Mouse (Mus musculus): ENCODE results near the gene Arhgap31. TPM values are rescaled to one million over a fixed set of nuclear protein-coding genes. Genes with fewer than 3 reads are reported as not detected.

Arhgap31 gene
- total and polyA plus RNA-seq, 3 experiments: 0.01 to 0.04 TPM; not detected in 1

GRCm38 (mm10) chr16:38703501-38703900 lies 9.6 kb downstream of the Arhgap31 start:
- H3K79me2 ChIP-seq (ENCODE audit: control insufficient read depth, insufficient read depth, low read length, poor library complexity): no peaks in the 10 kb centered on the region
- H3K27ac ChIP-seq (ENCODE audit: control insufficient read depth, low read depth, low read length): no peak overlapping the region
- H3K27me3 ChIP-seq (ENCODE audit: control insufficient read depth in 1 of 2, insufficient read depth in 2 of 2, low read length in 2 of 2): 0 out of 4 replicates have a peak, but pooled peaks cover 0 to 2% of the 10 kb centered on the region in 2 experiments
- H3K9ac ChIP-seq (ENCODE audit: control insufficient read depth, low read depth, low read length, poor library complexity, severe bottlenecking): no peak overlapping the region
- H3K4me3 ChIP-seq (ENCODE audit: control insufficient read depth in 1 of 2, insufficient read depth in 1 of 2, low read depth in 2 of 2, low read length in 2 of 2): no peak overlapping the region
- H3K36me3 ChIP-seq (ENCODE audit: control insufficient read depth in 1 of 2, insufficient read depth in 2 of 2, low read length in 2 of 2): no peaks in the 10 kb centered on the region
- TF ChIP-seq NRF1 (IDR thresholded peaks at IDR 0.05; ENCODE audit: insufficient read depth, low read depth, low read length, poor library complexity, severe bottlenecking) (no peak), GABPA (IDR thresholded peaks at IDR 0.05; ENCODE audit: low read depth, low read length) (no peak), GATA1 (IDR thresholded peaks at IDR 0.05; ENCODE audit: low read depth, low read length) (no peak), MYC (IDR thresholded peaks at IDR 0.05; ENCODE audit: low read depth, low read length) (no peak), MYB (IDR thresholded peaks at IDR 0.05; ENCODE audit: low read depth, low read length) (no peak)
- no peaks in the 10 kb centered on the region for H3K4me1 ChIP-seq (ENCODE audit: control insufficient read depth in 1 of 2, insufficient read depth in 2 of 2, low read length in 2 of 2)
- no peak for DNase-seq (ENCODE audit: low read depth, low spot score)
- H3K9me3 ChIP-seq (replicated peaks; ENCODE audit: insufficient read depth, low read length): no peaks in the 10 kb centered on the region

- Histone ChIP-seq H3K9ac (ENCODE audit: control insufficient read depth, low read depth, low read length, poor library complexity, severe bottlenecking) (no peak overlapping the region), H3K4me1 (ENCODE audit: control insufficient read depth in 1 of 2, insufficient read depth in 2 of 2, low read length in 2 of 2) (no peaks in the 10 kb centered on the region), H3K36me3 (ENCODE audit: control insufficient read depth in 1 of 2, insufficient read depth in 2 of 2, low read length in 2 of 2) (no peaks in the 10 kb centered on the region), H3K4me3 (ENCODE audit: control insufficient read depth in 1 of 2, insufficient read depth in 1 of 2, low read depth in 2 of 2, low read length in 2 of 2) (no peak overlapping the region), H3K9me3 (replicated peaks; ENCODE audit: insufficient read depth, low read length) (no peaks in the 10 kb centered on the region), H3K79me2 (ENCODE audit: control insufficient read depth, insufficient read depth, low read length, poor library complexity) (no peaks in the 10 kb centered on the region), H3K27ac (ENCODE audit: control insufficient read depth, low read depth, low read length) (no peak overlapping the region), H3K27me3 (ENCODE audit: control insufficient read depth in 1 of 2, insufficient read depth in 2 of 2, low read length in 2 of 2) (peaks cover 0 to 2% of the 10 kb centered on the region in 2 experiments; a peak in 1 of 4 replicates)
- no peak for DNase-seq (ENCODE audit: low read depth, low spot score)
- TF ChIP-seq MAFK (IDR thresholded peaks at IDR 0.05; ENCODE audit: borderline replicate concordance, low read depth, low read length) (no peak), HCFC1 (IDR thresholded peaks at IDR 0.05; ENCODE audit: low read depth, low read length) (no peak), MXI1 (IDR thresholded peaks at IDR 0.05; ENCODE audit: low read depth, low read length) (no peak), EP300 (IDR thresholded peaks at IDR 0.05; ENCODE audit: low read depth in 1 of 2, low read length in 2 of 2) (no peak)
These were observed 10.8 kb downstream of the Arhgap31 start for GRCm38 (mm10) chr16:38702316-38702715.

GRCm38 (mm10) chr16:38701492-38702185 lies 11.4 kb downstream of the Arhgap31 start:
- TF ChIP-seq E2F4 (IDR thresholded peaks at IDR 0.05; ENCODE audit: borderline replicate concordance, low read depth, low read length): no peak
- peaks cover 0 to 1% of the 10 kb centered on the region in 2 experiments; a peak in 1 of 4 replicates for H3K27me3 ChIP-seq (ENCODE audit: control insufficient read depth in 1 of 2, insufficient read depth in 2 of 2, low read length in 2 of 2)
- no peaks in the 10 kb centered on the region for H3K79me2 ChIP-seq (ENCODE audit: control insufficient read depth, insufficient read depth, low read length, poor library complexity)
- H3K36me3 ChIP-seq (ENCODE audit: control insufficient read depth in 1 of 2, insufficient read depth in 2 of 2, low read length in 2 of 2): no peaks in the 10 kb centered on the region
- H3K9ac ChIP-seq (ENCODE audit: control insufficient read depth, low read depth, low read length, poor library complexity, severe bottlenecking): no peak overlapping the region
- H3K27ac ChIP-seq (ENCODE audit: control insufficient read depth, low read depth, low read length): no peak overlapping the region
- H3K9me3 ChIP-seq (replicated peaks; ENCODE audit: insufficient read depth, low read length): no peaks in the 10 kb centered on the region
- H3K4me1 ChIP-seq (ENCODE audit: control insufficient read depth in 1 of 2, insufficient read depth in 2 of 2, low read length in 2 of 2): no peaks in the 10 kb centered on the region
- no peak overlapping the region for H3K4me3 ChIP-seq (ENCODE audit: control insufficient read depth in 1 of 2, insufficient read depth in 1 of 2, low read depth in 2 of 2, low read length in 2 of 2)
- DNase-seq (ENCODE audit: low read depth, low spot score): no peak
